Mouse (Mus musculus): ENCODE measurements around the gene Zfp853. TPM values are rescaled to one million over a fixed set of nuclear protein-coding genes. Genes with fewer than 3 reads are reported as not detected.
A peak's percentile ranks its signal among the peaks of the same experiment; 100 is the strongest.

Gene Zfp853
- polyA plus RNA-seq (2012; rRNA removed) (0.10 and 0.11 TPM in 2 replicates), polyA plus RNA-seq (2014; fragmentation: Nextera tagmentation; extraction: Ambion mirVana) (not detected in 2 replicates)

DNA sequence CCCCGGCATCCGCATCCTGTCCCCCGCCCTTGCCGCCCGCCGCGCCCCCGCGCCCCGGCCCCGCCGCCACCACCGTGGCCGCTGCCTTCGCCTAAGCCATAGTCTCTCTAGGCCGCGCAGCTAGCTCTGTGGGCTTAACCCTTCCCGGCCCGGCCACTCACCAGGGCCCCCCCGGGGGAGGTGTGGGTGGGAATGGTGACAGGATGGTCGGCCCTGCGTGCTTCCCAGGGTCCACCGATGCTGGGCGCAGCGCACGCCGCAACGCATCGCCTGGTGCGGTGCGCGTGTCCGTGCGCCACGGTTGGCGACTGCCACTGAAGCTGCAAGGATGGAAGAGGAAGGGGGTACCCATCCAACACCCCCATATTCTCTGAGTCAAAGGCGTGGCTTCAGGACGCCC lies at the start of gene Zfp853:
Gene Zfp853 (minus strand): TSS at position 220 of the 400 bp plus-strand sequence.
- DNase-seq (ENCODE audit: low read depth in 3 of 3, low spot score in 3 of 3) (no peak), ATAC-seq (ENCODE audit: insufficient read depth) (no peak)
- TF ChIP-seq EP300 (IDR thresholded peaks at IDR 0.05; ENCODE audit: low read depth) (no peak), CTCF (IDR thresholded peaks at IDR 0.05; ENCODE audit: low read depth) (no peak)
- H3K4me2 ChIP-seq (ENCODE audit: low read depth), result peak within 1 kb of the TSS; percentile 36
- H3K27me3 ChIP-seq (ENCODE audit: control insufficient read depth, insufficient read depth, low read length), result peaks cover 46% of the 10 kb centered on the region
- peak within 1 kb of the TSS in 1 of 2 experiments; percentile 23; a peak in 1 of 4 replicates for H3K4me3 ChIP-seq (ENCODE audit: insufficient read depth in 1 of 2, low read depth in 2 of 2, low read length in 2 of 2)
- no peaks in the 10 kb centered on the region for H3K4me1 ChIP-seq (replicated peaks; ENCODE audit: control insufficient read depth in 2 of 2, insufficient read depth in 2 of 2, low read length in 1 of 2)
- H3K27ac ChIP-seq, result no peak within 1 kb of the TSS
- no peaks in the 10 kb centered on the region for H3K36me3 ChIP-seq (replicated peaks; ENCODE audit: control insufficient read depth, insufficient read depth, low read depth)
- 6% methylated on average over 33 of the region's 38 CpGs for WGBS (ENCODE audit: insufficient replicate concordance)
- no peak within 1 kb of the TSS for H3K9ac ChIP-seq (replicated peaks)
- H3K9me3 ChIP-seq (ENCODE audit: control insufficient read depth, low read length), result no peaks in the 10 kb centered on the region

DNA sequence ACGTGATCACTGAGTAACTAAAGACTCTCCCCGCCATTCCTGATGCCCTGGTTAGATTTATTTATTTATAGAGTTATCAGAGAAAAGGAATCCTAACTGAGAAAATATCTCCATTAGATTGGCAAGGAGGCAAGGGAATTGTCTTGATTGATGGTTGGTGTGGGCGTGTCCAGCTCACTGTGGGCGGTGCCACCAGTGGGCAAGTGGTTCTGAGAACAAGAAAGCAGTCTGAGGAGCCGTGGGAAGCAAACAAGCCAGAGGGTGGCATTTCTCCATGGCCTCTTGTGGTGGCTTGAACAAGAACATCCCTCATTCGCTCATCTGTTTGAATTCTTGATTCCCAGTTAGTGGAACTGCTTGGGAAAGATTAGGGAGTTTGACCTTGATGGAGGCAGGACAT lies 46.2 kb upstream of the Zfp853 start:
- WGBS (ENCODE audit: insufficient replicate concordance), result 34% methylated on average over 6 of the region's 6 CpGs
- Histone ChIP-seq H3K4me3 (ENCODE audit: insufficient read depth in 1 of 2, low read depth in 2 of 2, low read length in 2 of 2) (no peak overlapping the region), H3K27ac (no peak overlapping the region), H3K27me3 (ENCODE audit: control insufficient read depth, insufficient read depth, low read length) (no peaks in the 10 kb centered on the region), H3K9me3 (ENCODE audit: control insufficient read depth, low read length) (no peaks in the 10 kb centered on the region), H3K36me3 (replicated peaks; ENCODE audit: control insufficient read depth, insufficient read depth, low read depth) (no peaks in the 10 kb centered on the region), H3K4me2 (ENCODE audit: low read depth) (no peak overlapping the region), H3K4me1 (replicated peaks; ENCODE audit: control insufficient read depth in 2 of 2, insufficient read depth in 2 of 2, low read length in 1 of 2) (no peaks in the 10 kb centered on the region), H3K9ac (replicated peaks) (no peak overlapping the region)
- TF ChIP-seq EP300 (IDR thresholded peaks at IDR 0.05; ENCODE audit: low read depth) (no peak), CTCF (IDR thresholded peaks at IDR 0.05; ENCODE audit: low read depth) (no peak)
- ATAC-seq (ENCODE audit: insufficient read depth) (no peak), DNase-seq (ENCODE audit: low read depth in 3 of 3, low spot score in 3 of 3) (no peak)

DNA sequence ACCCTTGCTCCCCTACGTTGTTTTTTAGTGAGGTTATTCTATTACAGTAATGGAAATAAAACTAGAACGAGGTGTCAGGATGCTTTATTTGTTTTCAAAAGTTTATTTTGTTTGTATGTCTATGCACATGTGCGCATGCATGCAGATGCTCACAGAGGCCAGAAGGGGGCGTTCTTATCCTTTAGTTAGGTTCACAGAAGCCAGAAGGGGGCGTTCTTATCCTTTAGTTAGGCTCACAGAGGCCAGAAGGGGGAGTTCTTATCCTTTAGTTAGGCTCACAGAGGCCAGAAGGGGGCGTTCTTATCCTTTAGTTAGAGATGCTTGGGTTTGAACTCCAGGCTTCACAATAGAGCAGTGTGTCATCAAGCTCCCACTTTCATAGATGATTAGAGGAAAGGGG lies 43.1 kb upstream of the Zfp853 start:
- no peaks in the 10 kb centered on the region for H3K27me3 ChIP-seq (ENCODE audit: control insufficient read depth, insufficient read depth, low read length)
- H3K9ac ChIP-seq (replicated peaks), result no peak overlapping the region
- H3K4me1 ChIP-seq (replicated peaks; ENCODE audit: control insufficient read depth in 2 of 2, insufficient read depth in 2 of 2, low read length in 1 of 2), result 0 out of 4 replicates have a peak, but pooled peaks cover 0 to 2% of the 10 kb centered on the region in 2 experiments
- peak; percentile 36; the same call in 1 of the 2 replicates for TF ChIP-seq CTCF (IDR thresholded peaks at IDR 0.05; ENCODE audit: low read depth)
- TF ChIP-seq EP300 (IDR thresholded peaks at IDR 0.05; ENCODE audit: low read depth), result no peak
- H3K27ac ChIP-seq, result no peak overlapping the region
- no peaks in the 10 kb centered on the region for H3K36me3 ChIP-seq (replicated peaks; ENCODE audit: control insufficient read depth, insufficient read depth, low read depth)
- 50% methylated on average over 6 of the region's 6 CpGs for WGBS (ENCODE audit: insufficient replicate concordance)
- no peak overlapping the region for H3K4me3 ChIP-seq (ENCODE audit: insufficient read depth in 1 of 2, low read depth in 2 of 2, low read length in 2 of 2)
- ATAC-seq (ENCODE audit: insufficient read depth) (no peak), DNase-seq (ENCODE audit: low read depth in 3 of 3, low spot score in 3 of 3) (no peak)
- no peaks in the 10 kb centered on the region for H3K9me3 ChIP-seq (ENCODE audit: control insufficient read depth, low read length)
- H3K4me2 ChIP-seq (ENCODE audit: low read depth), result no peak overlapping the region

DNA sequence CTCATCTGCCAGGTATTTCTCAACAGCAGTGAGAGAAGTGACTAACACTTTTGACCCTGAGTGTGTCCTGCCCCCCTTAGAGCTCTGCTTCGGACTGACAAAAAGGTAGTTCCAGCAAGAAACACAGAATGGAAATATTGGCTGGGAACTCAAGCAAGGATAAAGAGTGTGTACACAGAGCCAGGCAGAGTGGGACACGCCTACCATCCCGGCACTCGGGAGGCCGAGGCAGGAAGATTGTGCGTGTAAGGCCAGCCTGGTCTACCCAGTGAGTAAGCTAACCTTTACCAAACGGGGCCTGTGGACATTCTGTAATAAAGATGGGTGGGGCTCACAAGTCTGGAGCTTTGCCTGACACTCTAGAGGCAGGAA lies 41.7 kb upstream of the Zfp853 start:
- ATAC-seq (ENCODE audit: insufficient read depth), result no peak
- TF ChIP-seq EP300 (IDR thresholded peaks at IDR 0.05; ENCODE audit: low read depth) (no peak), CTCF (IDR thresholded peaks at IDR 0.05; ENCODE audit: low read depth) (no peak)
- H3K27me3 ChIP-seq (ENCODE audit: control insufficient read depth, insufficient read depth, low read length), result no peaks in the 10 kb centered on the region
- H3K4me2 ChIP-seq (ENCODE audit: low read depth), result no peak overlapping the region
- no peak for DNase-seq (ENCODE audit: low read depth in 3 of 3, low spot score in 3 of 3)
- no peak overlapping the region for H3K4me3 ChIP-seq (ENCODE audit: insufficient read depth in 1 of 2, low read depth in 2 of 2, low read length in 2 of 2)
- peaks cover 0 to 2% of the 10 kb centered on the region in 2 experiments; a peak in 3 of 4 replicates for H3K4me1 ChIP-seq (replicated peaks; ENCODE audit: control insufficient read depth in 2 of 2, insufficient read depth in 2 of 2, low read length in 1 of 2)
- H3K27ac ChIP-seq, result no peak overlapping the region
- H3K36me3 ChIP-seq (replicated peaks; ENCODE audit: control insufficient read depth, insufficient read depth, low read depth), result no peaks in the 10 kb centered on the region
- WGBS (ENCODE audit: insufficient replicate concordance), result 57% methylated on average over 7 of the region's 7 CpGs
- H3K9me3 ChIP-seq (ENCODE audit: control insufficient read depth, low read length), result no peaks in the 10 kb centered on the region
- H3K9ac ChIP-seq (replicated peaks), result no peak overlapping the region

DNA sequence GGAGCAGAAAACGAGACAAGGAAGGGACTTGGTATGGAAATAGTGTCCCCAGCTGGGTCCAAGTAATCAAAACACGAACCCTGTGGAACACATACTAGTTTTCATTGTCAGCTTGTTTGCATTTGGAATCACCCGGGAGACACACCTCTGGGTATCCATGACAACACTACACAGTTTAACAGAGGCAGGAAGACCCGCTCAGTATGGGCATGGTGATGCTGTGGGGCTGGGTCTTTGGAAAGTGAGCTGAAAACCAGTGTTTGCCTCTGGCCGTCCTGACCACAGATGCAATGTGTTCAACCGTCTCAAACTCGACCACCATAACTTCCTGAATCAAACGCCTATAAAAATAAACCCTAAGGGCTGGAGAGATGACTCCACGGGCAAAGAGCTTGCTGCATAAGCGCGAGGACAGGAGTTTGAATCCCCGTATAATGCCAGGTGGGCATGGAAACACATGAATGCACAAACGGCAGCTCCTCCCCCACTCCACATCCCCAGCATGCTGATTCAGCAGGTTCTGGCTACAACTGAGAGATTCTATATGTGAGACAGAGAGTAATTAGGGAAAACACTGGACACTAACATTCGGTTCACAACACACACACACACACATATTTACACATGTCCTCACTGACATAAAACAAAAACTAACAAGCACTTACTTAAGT lies 41.1 kb upstream of the Zfp853 start:
- Histone ChIP-seq H3K27ac (no peak overlapping the region), H3K27me3 (ENCODE audit: control insufficient read depth, insufficient read depth, low read length) (no peaks in the 10 kb centered on the region), H3K4me3 (ENCODE audit: insufficient read depth in 1 of 2, low read depth in 2 of 2, low read length in 2 of 2) (no peak overlapping the region), H3K36me3 (replicated peaks; ENCODE audit: control insufficient read depth, insufficient read depth, low read depth) (no peaks in the 10 kb centered on the region), H3K4me2 (ENCODE audit: low read depth) (no peak overlapping the region), H3K9me3 (ENCODE audit: control insufficient read depth, low read length) (no peaks in the 10 kb centered on the region), H3K9ac (replicated peaks) (no peak overlapping the region), H3K4me1 (replicated peaks; ENCODE audit: control insufficient read depth in 2 of 2, insufficient read depth in 2 of 2, low read length in 1 of 2) (peaks cover 4 to 7% of the 10 kb centered on the region in 2 experiments)
- 42% methylated on average over 14 of the region's 14 CpGs for WGBS (ENCODE audit: insufficient replicate concordance)
- TF ChIP-seq CTCF (IDR thresholded peaks at IDR 0.05; ENCODE audit: low read depth) (no peak), EP300 (IDR thresholded peaks at IDR 0.05; ENCODE audit: low read depth) (no peak)
- no peak for ATAC-seq (ENCODE audit: insufficient read depth)
- no peak for DNase-seq (ENCODE audit: low read depth in 3 of 3, low spot score in 3 of 3)
